Mouse (Mus musculus): Measurements from ENCODE around the gene Zfp758. TPM values are rescaled to one million over a fixed set of nuclear protein-coding genes. Genes with fewer than 3 reads are reported as not detected.
A peak's percentile ranks its signal among the peaks of the same experiment; 100 is the strongest.
"Not testable (repeated sequence)": the region's sequence is repeated elsewhere in the genome, so short reads cannot be mapped to it uniquely, and the experiment has no call there.

Gene Zfp758
- total RNA-seq (2021), result 10 to 100 TPM; 12.2 to 12.6 TPM
- long read RNA-seq, partial matches to known transcripts, result 0 of 14 reads
- long read RNA-seq, other reads (novel, unspliced or antisense), result 4 of 14 reads

GRCm38 (mm10) chr17:22361101-22361781 lies at the start of gene Zfp758, which contains the start of gene Zfp944:
Zfp758 (plus strand) TSS chr17:22361453.
Zfp944 (minus strand) TSS chr17:22361400.
- DNase-seq (ENCODE audit: low spot score in 2 of 2), result peak; percentile 11 to 47

DNA sequence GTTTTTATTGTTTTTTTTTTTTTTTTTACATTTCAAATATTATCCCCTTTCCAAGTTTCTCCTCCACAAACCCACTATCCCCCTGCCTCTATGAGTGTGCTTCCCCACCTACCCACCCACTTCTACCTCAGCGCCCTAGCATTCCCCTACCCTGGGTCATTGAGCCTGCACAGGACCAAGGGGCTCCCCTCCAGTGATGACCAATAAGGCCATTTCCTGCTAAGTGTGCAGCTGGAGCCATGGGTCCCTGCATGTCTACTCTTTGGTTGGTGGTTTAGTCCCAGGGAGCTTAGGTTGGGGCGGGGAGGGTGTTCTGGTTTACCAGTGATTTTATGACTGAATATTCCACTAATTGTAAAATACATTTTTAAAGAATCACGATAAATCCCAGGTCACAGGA lies 47.0 kb upstream of the Zfp758 start:
- DNase-seq (ENCODE audit: low spot score in 2 of 2), result peak in 1 of 2 experiments; percentile 1

DNA sequence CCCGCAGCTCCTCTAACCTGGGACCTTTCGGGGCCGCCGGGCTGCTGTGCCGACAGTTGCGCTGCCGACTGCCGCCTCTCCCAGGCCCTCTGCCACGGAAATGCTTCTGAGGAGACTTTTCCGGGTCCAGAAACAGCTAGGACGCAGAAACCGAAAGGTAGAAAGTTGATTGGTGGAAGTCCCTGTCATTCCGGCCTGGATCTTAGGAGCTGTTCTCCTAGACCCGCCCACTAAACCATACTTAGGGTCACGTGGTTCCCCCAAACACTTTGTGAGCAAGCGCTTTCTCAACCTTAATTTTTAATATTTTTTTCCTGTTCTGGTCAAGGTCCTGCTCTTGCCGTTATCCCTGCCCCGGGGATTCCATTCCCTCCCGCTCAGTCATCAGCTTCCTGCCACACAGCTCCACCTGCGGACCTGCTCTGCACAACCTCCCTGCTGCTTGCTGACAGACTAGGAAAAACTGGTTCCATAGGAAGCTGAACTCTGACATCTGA lies 46.5 kb upstream of the Zfp758 start, which contains the start of gene CT030661.1:
TSS of gene CT030661.1 (minus strand) at position 108 of the 497 bp plus-strand sequence.
- peak; percentile 90 to 99 for DNase-seq (ENCODE audit: low spot score in 2 of 2)

DNA sequence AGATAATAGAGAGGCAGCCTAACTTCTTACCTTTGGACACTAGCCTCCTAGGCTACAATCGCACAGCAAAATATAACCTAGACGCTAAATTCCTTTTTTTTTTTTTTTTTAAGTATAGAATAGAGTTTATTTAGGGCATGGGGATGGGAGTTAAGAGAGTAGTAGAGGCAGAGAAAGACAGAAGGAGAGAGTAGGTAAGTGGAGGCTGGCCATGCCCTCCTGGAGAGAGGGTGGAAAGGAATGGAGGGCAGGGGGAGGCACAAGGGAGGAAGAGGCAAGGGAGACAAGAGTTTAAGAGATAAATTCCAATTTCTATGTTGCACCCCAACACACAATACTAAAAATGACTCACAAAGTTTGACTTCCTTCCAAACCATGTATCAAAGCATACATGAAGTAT lies 46.0 kb upstream of the Zfp758 start:
- DNase-seq (ENCODE audit: low spot score in 2 of 2), result not testable (repeated sequence)

DNA sequence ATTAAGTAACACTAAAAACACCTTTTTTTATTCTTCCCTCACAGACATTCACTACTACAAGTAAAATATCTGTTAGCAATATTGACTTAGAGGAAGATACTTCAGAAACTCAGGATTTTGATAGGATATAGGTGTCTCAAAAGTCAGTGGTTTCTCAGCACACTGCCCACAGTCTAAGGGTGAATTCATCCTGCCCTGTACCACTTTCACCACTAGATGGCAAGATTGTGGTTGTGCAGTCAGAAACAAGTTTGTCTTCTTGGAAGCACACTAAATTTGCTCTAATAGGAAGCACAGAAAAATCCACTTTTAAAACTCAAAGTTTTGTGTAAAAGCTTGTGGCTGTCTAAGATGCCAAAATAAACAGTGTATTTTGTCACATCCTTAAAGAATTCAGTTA lies 8.5 kb upstream of the Zfp758 start:
- peak; percentile 9 to 55 for DNase-seq (ENCODE audit: low spot score in 2 of 2)

DNA sequence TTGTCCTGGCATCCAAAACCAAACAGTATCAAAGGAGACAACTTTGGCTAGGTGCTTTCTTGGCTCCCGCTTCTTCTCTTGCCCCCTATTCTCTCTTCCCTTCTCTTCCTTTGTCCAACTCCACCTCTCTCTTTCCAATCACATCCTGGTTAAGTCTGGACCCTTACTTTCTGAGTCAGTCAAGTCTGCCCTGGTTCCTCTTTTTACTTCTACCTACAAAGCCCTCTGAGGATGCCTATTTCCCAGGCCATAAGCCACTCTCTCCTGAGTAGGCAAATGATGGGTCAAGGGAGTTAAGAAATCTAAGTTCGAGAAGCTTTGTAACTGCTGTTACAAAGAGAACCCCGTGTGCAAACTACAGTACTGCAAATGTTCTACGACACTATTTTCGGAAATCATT lies 681 bp upstream of the Zfp758 start:
- peak in 1 of 2 experiments; percentile 5 for DNase-seq (ENCODE audit: low spot score in 2 of 2)

- DNase-seq (ENCODE audit: low spot score in 2 of 2), result no peak
These were observed 2.6 kb downstream of the Zfp758 start for GRCm38 (mm10) chr17:22363895-22364294.

DNA sequence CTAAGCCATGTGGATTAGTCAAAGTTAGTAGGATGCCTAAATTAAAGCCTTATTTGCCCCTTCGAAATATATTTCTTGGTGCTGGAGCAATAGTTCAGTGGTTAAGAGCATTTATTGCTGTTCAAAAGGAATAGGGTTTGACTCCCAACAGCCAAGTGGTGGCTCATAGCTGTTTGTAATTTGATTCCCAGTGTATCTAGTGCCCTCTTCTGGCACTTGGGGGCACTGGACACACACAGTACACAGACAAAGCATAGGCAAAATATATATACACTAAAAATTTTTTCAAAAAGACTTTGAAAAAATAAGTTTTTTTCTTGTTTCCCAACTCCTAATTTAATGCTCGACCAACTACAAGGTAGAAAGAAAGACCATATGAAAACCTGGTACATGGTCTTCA lies 49.5 kb downstream of the Zfp758 start:
- DNase-seq (ENCODE audit: low spot score in 2 of 2), result peak in 1 of 2 experiments; percentile 22

- peak in 1 of 2 experiments; percentile 73 for DNase-seq (ENCODE audit: low spot score in 2 of 2)
These were observed 56.3 kb downstream of the Zfp758 start for GRCm38 (mm10) chr17:22417510-22417909.

DNA sequence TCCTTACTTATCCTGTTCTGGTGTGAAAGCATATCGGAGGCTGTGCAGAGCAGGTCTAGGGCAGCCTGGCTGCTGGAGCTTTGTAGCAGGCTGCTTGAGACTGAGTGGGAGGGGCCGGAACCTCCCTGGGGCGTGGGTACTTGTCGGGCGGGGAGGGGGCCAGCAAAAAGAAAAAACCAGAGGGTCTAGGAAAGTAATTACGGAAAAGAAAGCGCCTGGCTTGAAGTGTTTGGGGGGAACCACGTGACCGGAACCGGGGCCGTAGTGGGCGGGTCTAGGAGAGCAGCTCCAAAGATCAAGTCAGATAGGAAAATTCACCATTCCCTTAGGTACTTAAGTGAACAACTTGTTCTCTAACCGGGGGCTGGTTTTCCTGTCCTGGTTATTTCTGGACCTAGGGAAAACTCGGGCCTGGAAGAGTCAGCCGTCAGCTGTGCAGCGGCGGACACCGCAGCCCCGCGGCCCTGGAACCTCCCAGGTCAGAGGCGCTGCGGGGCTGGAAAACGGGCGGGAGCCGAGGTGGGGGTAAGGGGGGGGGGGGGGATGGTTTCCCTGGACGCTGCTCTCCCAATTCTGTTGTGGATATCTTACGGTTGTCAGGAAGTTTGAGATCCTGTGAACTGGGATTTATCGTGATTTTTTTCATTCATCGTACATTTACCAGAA lies 62.8 kb downstream of the Zfp758 start, which contains the start of gene Zfp946:
TSS of gene Zfp946 (plus strand) at position 271 of the 666 bp plus-strand sequence.
- DNase-seq (ENCODE audit: low spot score in 2 of 2), result peak; percentile 42 to 81

DNA sequence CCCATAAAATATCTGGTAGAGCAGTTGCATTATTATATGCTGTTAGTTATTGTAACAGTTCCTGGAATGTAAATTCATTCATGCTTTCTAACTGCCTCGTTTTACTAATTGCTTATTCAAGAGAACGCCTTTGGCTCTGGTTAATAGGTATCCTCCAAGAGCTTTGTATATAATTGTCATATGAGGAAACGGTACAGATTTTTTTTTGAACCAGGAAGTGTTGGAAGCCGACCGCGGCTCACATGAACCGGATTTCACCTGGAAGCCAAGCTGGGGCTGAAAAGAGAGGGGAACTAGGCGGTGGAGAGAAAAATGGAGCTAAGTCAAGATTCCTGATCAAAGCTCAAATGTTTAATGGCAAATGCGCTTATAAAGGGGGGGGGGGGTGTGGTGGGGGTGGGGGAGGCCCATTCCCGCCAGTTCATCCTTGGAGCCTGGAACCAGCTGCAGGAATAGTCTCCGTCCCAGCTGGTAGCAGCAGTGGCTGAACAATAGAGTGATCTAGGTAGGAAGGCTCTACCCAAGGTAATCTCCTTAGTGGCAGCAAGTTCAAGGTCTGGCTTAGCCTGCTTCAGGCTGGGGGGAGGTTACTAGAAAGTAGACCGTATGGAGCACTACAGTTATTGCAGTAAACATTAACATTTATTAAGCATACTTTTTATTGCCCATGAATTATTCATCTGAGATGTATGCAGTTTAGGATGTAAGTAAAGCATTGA lies 63.5 kb downstream of the Zfp758 start:
- DNase-seq (ENCODE audit: low spot score in 2 of 2), result no peak

Other genes starting within 250 kb of the Zfp758 start
- 1 to 10 TPM in 1 of 2 experiments, under 1 TPM in 1; 0.58 to 1.0 TPM for gene Zfp947, start 195.3 kb upstream of the Zfp758 start, total RNA-seq (2021)
- 1 to 10 TPM; 5.0 to 5.4 TPM for gene Zfp994, start 135.8 kb upstream of the Zfp758 start, total RNA-seq (2021)
- gene CT030661.1, start 46.6 kb upstream of the Zfp758 start, total RNA-seq (2021), result 10 to 100 TPM; 10.3 to 11.2 TPM
- 10 to 100 TPM in 1 of 2 experiments, 1 to 10 TPM in 1; 8.6 to 10.2 TPM for gene Zfp944, start 53 bp upstream of the Zfp758 start, total RNA-seq (2021)
- gene Zfp946, start 62.8 kb downstream of the Zfp758 start, total RNA-seq (2021), result 10 to 100 TPM; 10.7 to 11.2 TPM
- gene Vmn2r111, start 212.0 kb downstream of the Zfp758 start, total RNA-seq (2021), result not detected
- not detected for gene Vmn2r112, start 239.5 kb downstream of the Zfp758 start, total RNA-seq (2021)